Mouse (Mus musculus): ENCODE data around the gene Ifna7.
"Not testable (repeated sequence)": the region's sequence is repeated elsewhere in the genome, so short reads cannot be mapped to it uniquely, and the experiment has no call there.

The Ifna7 gene

DNA sequence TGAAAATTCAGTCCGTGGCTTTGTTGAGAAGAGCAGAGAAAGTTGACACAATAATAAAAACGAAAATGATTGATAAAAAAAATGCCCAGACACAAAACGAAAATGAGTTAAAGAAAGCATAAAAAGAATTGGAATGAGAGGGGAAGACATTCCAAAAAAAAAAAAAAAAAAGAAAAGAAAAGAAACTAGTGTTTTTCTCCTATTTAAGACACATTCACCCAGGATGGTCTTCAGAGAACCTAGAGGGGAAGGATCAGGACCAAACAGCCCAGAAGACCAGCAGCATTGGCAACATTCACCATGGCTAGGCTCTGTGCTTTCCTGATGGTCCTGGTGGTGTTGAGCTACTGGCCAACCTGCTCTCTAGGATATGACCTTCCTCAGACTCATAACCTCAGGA, at the start of gene Ifna7:
Gene Ifna7 (plus strand): TSS at position 301 of the 400 bp plus-strand sequence.
- DNase-seq (ENCODE audit: low spot score in 2 of 2), result no peak

DNA sequence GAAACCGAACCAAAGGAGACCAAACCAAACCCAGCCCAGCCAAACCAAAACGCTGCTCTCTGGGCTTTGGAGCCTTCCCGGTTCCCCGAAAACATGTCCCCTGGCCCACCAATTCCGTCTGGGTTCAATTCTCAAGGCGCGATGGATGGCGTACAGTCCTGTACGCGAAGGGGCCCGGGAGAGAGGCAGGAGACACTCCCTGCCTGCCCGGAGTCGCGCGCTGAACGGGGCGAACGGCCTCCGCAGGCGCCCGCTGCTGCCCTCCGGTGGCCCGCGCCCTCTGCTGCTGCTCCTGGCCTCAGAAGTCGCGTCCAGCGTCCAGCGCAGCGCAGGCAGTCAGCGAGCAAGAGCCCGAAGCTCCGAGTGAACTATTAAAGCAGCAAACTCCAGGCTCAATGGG, 42.5 kb upstream of the Ifna7 start, which contains the start of gene Gm13290:
Gene Gm13290 (plus strand): TSS at position 301 of the 400 bp plus-strand sequence.
- not testable (repeated sequence) for DNase-seq (ENCODE audit: low spot score in 2 of 2)

DNA sequence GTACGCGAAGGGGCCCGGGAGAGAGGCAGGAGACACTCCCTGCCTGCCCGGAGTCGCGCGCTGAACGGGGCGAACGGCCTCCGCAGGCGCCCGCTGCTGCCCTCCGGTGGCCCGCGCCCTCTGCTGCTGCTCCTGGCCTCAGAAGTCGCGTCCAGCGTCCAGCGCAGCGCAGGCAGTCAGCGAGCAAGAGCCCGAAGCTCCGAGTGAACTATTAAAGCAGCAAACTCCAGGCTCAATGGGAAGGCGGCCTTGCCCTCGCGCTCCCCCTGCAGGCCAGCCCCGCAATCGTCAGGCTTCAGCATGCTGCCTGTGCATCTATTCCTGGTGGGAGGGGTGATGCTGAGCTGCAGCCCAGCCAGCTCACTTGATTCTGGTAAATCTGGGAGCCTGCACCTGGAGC, 39.4 kb upstream of the Ifna7 start, which contains the start of gene Gm13289:
Gene Gm13289 (plus strand): TSS at position 301 of the 400 bp plus-strand sequence.
- DNase-seq (ENCODE audit: low spot score in 2 of 2), result not testable (repeated sequence)

DNA sequence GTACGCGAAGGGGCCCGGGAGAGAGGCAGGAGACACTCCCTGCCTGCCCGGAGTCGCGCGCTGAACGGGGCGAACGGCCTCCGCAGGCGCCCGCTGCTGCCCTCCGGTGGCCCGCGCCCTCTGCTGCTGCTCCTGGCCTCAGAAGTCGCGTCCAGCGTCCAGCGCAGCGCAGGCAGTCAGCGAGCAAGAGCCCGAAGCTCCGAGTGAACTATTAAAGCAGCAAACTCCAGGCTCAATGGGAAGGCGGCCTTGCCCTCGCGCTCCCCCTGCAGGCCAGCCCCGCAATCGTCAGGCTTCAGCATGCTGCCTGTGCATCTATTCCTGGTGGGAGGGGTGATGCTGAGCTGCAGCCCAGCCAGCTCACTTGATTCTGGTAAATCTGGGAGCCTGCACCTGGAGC, 36.5 kb upstream of the Ifna7 start, which contains the start of gene Gm13272:
Gene Gm13272 (plus strand): TSS at position 301 of the 400 bp plus-strand sequence.
- DNase-seq (ENCODE audit: low spot score in 2 of 2), result not testable (repeated sequence)

DNA sequence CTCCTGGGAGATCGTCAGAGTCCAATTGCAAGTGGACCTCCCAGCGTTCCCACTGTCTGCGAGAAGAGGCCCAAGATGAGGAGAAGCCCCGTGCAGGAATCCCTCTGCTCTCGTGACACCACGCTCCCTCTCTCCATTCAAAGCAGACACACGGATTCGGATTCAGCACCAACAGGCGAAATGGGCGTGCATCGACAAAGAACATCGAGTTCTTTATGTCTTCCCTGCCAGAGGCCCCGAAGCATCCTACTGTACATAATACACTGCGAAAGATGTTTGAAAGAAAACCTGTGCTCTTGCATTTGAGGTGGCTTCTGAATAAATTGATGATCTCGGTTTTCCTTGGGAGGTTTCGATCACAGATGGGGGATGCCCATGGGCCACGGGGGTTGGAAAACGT, 35.7 kb upstream of the Ifna7 start:
- DNase-seq (ENCODE audit: low spot score in 2 of 2), result peak in 1 of 2 experiments; percentile 29

DNA sequence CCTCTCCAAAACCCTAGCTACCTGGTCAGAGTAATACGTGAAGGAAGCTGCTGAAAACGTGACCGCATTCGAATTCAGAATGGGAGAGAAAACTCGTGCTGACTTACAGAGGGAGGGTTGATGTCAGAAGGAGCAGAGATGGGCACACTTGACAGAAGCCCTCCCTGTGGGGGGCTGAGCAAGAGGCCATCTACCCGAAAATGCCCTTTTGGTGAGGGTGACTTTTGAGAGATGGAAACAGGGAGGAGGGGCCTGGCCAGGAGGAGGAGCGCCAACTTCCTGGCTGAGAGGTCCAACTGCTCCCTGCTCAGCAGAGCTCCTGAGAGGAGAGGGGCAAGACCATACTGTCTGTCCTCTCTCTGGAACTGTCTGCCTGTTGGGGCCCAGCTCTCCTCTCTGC, 34.2 kb upstream of the Ifna7 start, which contains the start of gene Ifnz:
Gene Ifnz (plus strand): TSS at position 301 of the 400 bp plus-strand sequence.
- DNase-seq (ENCODE audit: low spot score in 2 of 2), result not testable (repeated sequence)

DNA sequence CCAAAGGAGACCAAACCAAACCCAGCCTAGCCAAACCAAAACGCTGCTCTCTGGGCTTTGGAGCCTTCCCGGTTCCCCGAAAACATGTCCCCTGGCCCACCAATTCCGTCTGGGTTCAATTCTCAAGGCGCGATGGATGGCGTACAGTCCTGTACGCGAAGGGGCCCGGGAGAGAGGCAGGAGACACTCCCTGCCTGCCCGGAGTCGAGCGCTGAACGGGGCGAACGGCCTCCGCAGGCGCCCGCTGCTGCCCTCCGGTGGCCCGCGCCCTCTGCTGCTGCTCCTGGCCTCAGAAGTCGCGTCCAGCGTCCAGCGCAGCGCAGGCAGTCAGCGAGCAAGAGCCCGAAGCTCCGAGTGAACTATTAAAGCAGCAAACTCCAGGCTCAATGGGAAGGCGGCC, 33.7 kb upstream of the Ifna7 start:
- not testable (repeated sequence) for DNase-seq (ENCODE audit: low spot score in 2 of 2)

DNA sequence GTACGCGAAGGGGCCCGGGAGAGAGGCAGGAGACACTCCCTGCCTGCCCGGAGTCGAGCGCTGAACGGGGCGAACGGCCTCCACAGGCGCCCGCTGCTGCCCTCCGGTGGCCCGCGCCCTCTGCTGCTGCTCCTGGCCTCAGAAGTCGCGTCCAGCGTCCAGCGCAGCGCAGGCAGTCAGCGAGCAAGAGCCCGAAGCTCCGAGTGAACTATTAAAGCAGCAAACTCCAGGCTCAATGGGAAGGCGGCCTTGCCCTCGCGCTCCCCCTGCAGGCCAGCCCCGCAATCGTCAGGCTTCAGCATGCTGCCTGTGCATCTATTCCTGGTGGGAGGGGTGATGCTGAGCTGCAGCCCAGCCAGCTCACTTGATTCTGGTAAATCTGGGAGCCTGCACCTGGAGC, 30.6 kb upstream of the Ifna7 start, which contains the start of gene Gm13276:
Gene Gm13276 (plus strand): TSS at position 301 of the 400 bp plus-strand sequence.
- DNase-seq (ENCODE audit: low spot score in 2 of 2), result not testable (repeated sequence)

DNA sequence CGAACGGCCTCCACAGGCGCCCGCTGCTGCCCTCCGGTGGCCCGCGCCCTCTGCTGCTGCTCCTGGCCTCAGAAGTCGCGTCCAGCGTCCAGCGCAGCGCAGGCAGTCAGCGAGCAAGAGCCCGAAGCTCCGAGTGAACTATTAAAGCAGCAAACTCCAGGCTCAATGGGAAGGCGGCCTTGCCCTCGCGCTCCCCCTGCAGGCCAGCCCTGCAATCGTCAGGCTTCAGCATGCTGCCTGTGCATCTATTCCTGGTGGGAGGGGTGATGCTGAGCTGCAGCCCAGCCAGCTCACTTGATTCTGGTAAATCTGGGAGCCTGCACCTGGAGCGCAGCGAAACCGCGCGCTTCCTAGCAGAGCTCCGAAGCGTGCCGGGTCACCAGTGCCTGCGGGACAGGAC, 27.6 kb upstream of the Ifna7 start, which contains the start of gene Gm13277:
Gene Gm13277 (plus strand): TSS at position 231 of the 400 bp plus-strand sequence.
- peak; percentile 73 to 81 for DNase-seq (ENCODE audit: low spot score in 2 of 2)

DNA sequence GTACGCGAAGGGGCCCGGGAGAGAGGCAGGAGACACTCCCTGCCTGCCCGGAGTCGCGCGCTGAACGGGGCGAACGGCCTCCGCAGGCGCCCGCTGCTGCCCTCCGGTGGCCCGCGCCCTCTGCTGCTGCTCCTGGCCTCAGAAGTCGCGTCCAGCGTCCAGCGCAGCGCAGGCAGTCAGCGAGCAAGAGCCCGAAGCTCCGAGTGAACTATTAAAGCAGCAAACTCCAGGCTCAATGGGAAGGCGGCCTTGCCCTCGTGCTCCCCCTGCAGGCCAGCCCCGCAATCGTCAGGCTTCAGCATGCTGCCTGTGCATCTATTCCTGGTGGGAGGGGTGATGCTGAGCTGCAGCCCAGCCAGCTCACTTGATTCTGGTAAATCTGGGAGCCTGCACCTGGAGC, 24.8 kb upstream of the Ifna7 start, which contains the start of gene Gm13278:
Gene Gm13278 (plus strand): TSS at position 301 of the 400 bp plus-strand sequence.
- not testable (repeated sequence) for DNase-seq (ENCODE audit: low spot score in 2 of 2)

DNA sequence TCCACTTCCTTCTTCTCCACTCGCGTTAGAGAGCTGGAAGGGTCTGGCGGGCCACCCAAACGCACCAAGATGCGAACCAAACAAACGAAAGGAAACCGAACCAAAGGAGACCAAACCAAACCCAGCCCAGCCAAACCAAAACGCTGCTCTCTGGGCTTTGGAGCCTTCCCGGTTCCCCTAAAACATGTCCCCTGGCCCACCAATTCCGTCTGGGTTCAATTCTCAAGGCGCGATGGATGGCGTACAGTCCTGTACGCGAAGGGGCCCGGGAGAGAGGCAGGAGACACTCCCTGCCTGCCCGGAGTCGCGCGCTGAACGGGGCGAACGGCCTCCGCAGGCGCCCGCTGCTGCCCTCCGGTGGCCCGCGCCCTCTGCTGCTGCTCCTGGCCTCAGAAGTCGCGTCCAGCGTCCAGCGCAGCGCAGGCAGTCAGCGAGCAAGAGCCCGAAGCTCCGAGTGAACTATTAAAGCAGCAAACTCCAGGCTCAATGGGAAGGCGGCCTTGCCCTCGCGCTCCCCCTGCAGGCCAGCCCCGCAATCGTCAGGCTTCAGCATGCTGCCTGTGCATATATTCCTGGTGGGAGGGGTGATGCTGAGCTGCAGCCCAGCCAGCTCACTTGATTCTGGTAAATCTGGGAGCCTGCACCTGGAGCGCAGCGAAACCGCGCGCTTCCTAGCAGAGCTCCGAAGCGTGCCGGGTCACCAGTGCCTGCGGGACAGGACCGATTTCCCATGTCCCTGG, 21.9 kb upstream of the Ifna7 start, which contains the start of gene Gm13275:
Gene Gm13275 (plus strand): TSS at position 552 of the 740 bp plus-strand sequence.
- peak; percentile 56 to 59 for DNase-seq (ENCODE audit: low spot score in 2 of 2)

DNA sequence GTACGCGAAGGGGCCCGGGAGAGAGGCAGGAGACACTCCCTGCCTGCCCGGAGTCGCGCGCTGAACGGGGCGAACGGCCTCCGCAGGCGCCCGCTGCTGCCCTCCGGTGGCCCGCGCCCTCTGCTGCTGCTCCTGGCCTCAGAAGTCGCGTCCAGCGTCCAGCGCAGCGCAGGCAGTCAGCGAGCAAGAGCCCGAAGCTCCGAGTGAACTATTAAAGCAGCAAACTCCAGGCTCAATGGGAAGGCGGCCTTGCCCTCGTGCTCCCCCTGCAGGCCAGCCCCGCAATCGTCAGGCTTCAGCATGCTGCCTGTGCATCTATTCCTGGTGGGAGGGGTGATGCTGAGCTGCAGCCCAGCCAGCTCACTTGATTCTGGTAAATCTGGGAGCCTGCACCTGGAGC, 18.9 kb upstream of the Ifna7 start, which contains the start of gene Gm13279:
Gene Gm13279 (plus strand): TSS at position 301 of the 400 bp plus-strand sequence.
- DNase-seq (ENCODE audit: low spot score in 2 of 2), result not testable (repeated sequence)

DNA sequence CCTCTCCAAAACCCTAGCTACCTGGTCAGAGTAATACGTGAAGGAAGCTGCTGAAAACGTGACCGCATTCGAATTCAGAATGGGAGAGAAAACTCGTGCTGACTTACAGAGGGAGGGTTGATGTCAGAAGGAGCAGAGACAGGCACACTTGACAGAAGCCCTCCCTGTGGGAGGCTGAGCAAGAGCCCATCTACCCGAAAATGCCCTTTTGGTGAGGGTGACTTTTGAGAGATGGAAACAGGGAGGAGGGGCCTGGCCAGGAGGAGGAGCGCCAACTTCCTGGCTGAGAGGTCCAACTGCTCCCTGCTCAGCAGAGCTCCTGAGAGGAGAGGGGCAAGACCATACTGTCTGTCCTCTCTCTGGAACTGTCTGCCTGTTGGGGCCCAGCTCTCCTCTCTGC, 16.7 kb upstream of the Ifna7 start, which contains the start of gene Gm13285:
Gene Gm13285 (plus strand): TSS at position 301 of the 400 bp plus-strand sequence.
- DNase-seq (ENCODE audit: low spot score in 2 of 2), result not testable (repeated sequence)

DNA sequence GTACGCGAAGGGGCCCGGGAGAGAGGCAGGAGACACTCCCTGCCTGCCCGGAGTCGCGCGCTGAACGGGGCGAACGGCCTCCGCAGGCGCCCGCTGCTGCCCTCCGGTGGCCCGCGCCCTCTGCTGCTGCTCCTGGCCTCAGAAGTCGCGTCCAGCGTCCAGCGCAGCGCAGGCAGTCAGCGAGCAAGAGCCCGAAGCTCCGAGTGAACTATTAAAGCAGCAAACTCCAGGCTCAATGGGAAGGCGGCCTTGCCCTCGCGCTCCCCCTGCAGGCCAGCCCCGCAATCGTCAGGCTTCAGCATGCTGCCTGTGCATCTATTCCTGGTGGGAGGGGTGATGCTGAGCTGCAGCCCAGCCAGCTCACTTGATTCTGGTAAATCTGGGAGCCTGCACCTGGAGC, 13.1 kb upstream of the Ifna7 start, which contains the start of gene Gm13287:
Gene Gm13287 (plus strand): TSS at position 301 of the 400 bp plus-strand sequence.
- DNase-seq (ENCODE audit: low spot score in 2 of 2), result not testable (repeated sequence)

DNA sequence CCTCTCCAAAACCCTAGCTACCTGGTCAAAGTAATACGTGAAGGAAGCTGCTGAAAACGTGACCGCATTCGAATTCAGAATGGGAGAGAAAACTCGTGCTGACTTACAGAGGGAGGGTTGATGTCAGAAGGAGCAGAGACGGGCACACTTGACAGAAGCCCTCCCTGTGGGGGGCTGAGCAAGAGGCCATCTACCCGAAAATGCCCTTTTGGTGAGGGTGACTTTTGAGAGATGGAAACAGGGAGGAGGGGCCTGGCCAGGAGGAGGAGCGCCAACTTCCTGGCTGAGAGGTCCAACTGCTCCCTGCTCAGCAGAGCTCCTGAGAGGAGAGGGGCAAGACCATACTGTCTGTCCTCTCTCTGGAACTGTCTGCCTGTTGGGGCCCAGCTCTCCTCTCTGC, 10.8 kb upstream of the Ifna7 start, which contains the start of gene Gm13288:
Gene Gm13288 (plus strand): TSS at position 301 of the 400 bp plus-strand sequence.
- not testable (repeated sequence) for DNase-seq (ENCODE audit: low spot score in 2 of 2)

DNA sequence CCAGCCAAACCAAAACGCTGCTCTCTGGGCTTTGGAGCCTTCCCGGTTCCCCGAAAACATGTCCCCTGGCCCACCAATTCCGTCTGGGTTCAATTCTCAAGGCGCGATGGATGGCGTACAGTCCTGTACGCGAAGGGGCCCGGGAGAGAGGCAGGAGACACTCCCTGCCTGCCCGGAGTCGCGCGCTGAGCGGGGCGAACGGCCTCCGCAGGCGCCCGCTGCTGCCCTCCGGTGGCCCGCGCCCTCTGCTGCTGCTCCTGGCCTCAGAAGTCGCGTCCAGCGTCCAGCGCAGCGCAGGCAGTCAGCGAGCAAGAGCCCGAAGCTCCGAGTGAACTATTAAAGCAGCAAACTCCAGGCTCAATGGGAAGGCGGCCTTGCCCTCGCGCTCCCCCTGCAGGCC, 10.3 kb upstream of the Ifna7 start:
- not testable (repeated sequence) for DNase-seq (ENCODE audit: low spot score in 2 of 2)

DNA sequence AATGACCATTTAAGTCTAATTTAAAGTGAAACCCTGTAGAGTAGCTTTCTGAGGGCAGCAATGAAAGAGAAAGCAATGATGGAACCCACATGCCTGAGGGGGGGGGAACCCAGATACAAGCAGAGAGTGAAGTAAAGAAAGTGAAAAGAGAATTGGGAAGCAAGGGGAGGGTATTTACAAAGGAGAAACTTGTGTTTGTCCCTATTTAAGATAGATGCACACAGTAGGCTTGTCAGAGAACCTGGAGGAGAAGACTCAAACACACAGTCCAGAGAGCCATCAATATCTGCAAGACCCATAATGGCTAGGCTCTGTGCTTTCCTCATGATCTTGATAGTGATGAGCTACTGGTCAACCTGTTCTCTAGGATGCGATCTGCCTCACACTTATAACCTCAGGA, 3.6 kb downstream of the Ifna7 start, which contains the start of gene Ifna11:
Gene Ifna11 (plus strand): TSS at position 301 of the 400 bp plus-strand sequence.
- DNase-seq (ENCODE audit: low spot score in 2 of 2), result no peak

DNA sequence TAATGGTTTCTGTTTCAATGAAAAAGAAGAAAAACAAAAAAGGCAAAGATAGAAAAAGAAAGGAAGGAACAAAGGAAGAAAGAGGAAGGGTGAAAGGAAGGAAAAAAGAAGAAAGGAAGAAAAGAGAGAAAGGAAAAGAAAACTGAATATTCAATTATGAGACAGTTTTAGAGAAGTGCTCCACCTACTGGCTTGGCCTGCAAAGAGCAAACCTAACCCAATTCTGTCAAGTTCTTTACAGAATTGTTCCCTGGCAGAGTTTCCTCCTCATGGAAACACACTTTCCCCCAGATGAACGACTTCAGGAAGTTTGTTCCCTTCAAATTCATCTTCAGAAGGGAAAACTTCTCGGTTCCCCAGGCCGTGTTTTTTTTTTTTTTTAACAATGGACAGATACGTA, 7.0 kb downstream of the Ifna7 start:
- DNase-seq (ENCODE audit: low spot score in 2 of 2), result peak in 1 of 2 experiments; percentile 32

DNA sequence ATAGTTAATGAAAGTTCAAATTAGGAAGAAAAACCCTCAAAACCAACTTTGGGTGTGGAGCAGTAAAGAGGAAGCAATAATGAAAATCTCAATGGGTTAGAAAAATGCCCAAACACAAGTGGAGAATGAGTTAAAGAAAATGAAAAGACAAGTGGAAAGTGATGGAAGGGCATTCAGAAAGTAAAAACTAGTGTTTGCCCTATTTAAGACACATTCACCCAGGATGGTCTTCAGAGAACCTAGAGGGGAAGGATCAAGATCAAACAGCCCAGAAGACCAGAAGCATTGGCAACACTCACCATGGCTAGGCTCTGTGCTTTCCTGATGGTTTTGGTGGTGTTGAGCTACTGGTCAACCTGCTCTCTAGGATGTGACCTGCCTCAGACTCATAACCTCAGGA, 11.1 kb downstream of the Ifna7 start, which contains the start of gene Ifna6:
Gene Ifna6 (plus strand): TSS at position 301 of the 400 bp plus-strand sequence.
- DNase-seq (ENCODE audit: low spot score in 2 of 2), result not testable (repeated sequence)

DNA sequence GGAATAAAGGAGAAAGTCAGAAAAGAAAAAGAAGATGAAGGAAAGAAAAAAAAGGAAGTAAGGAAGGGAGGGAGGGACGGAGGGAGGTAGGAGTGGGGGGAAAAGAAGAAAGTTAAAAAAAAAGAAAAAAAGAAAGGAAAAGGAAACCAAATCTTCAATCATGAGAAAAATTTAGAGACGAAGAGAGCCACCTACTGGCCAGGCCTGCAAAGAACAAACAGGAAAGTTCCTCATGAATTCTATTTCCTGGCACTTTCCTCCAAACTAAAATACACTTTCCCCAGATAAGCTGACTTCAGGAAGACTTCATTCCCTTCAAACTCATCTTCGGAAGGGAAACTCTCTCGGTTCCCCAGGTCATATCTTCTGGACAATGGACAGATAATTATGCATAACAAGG, 14.5 kb downstream of the Ifna7 start:
- peak; percentile 35 to 56 for DNase-seq (ENCODE audit: low spot score in 2 of 2)

DNA sequence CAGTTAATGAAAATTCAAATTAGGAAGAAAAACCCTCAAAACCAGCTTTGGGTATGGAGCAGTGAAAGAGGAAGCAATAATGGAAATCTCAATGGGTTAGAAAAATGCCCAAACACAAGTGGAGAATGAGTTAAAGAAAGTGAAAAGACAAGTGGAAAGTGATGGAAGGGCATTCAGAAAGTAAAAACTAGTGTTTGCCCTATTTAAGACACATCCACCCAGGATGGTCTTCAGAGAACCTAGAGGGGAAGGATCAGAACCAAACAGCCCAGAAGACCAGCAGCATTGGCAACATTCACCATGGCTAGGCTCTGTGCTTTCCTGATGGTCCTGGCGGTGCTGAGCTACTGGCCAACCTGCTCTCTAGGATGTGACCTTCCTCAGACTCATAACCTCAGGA, 19.2 kb downstream of the Ifna7 start, which contains the start of gene Ifna5:
Gene Ifna5 (plus strand): TSS at position 301 of the 400 bp plus-strand sequence.
- not testable (repeated sequence) for DNase-seq (ENCODE audit: low spot score in 2 of 2)

DNA sequence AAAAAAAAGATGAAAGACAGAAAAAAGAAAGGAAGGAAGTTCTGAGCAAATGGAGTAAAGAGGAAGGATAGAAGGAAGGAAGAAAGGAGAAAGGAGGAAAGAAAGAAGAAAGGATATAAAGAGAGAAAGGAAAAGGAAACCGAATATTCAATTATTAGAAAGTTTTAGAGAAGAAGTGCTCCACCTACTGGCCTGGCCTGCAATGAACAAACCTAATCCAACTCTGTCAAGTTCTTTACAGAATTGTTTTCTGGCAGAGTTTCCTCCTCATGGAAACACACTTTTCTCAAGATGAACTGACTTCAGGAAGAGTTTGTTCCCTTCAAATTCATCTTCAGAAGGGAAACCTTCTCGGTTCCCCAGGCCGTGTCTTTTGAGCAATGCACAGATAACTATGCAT, 22.8 kb downstream of the Ifna7 start:
- no peak for DNase-seq (ENCODE audit: low spot score in 2 of 2)

Data from right cerebral cortex, postnatal 10 days (tissue).